Mouse (Mus musculus) cerebral cortex, adult 2 months (tissue): ENCODE data around the gene Spag7.

Source experiments
- WGBS: fragments of 180-500 bp; shearing (Covaris S2); methylation state at CpG from one replicate; pipeline ENCODE4 v1.1.7; 2018; 5-methylcytosine and 5-hydroxymethylcytosine counted together

The Spag7 gene

DNA sequence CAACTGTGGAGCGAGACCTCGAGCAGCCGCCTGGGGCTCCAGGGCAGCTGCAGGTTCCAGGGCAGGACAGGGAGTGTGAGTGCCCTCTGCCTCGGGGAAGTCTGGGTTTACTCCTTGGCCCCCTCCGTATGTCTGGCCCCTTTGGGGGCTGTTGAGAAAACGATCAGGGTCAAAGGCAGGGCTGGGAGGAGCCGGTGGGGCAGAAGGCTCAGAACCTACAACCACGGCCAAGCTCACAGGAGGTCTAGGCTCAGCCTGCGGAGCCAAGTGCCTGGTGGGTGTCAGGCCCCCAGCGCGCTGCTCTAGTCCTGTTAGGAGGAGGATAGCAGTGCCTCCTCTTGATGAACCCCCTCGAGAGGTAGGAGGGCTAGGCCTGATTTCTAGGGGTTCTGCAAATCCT is 12.0 kb upstream of the Spag7 start:
- 76% methylated on average over 12 of the region's 12 CpGs for WGBS

- 86% methylated on average over 8 of the region's 8 CpGs for WGBS
Observed at GRCm38 (mm10) chr11:70679894-70680293, 10.7 kb upstream of the Spag7 start.

- 93% methylated on average over 8 of the region's 8 CpGs for WGBS
Observed at GRCm38 (mm10) chr11:70679361-70679760, 10.1 kb upstream of the Spag7 start.

GRCm38 (mm10) chr11:70678576-70678975 is 9.4 kb upstream of the Spag7 start:
- WGBS: 93% methylated on average over 2 of the region's 2 CpGs

DNA sequence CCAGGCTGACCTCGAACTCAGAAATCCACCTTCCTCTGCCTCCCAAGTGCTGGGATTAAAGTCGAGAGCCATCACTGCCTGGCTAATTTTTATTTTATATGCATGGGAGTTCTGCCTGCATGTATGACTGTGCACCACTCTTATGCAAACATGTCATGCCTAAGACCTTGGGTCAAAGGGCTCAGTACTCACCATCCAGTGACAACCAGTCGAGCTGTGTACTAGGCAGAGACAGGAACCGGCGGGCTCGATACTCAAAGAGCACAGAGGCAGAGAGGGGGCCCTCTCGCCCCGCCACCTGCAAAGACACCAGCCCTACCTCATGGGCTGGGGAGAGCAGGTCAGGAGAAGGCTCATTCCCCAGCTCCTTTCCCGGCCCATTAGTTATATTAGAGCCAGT is 8.9 kb upstream of the Spag7 start:
- 87% methylated on average over 9 of the region's 9 CpGs for WGBS

GRCm38 (mm10) chr11:70674501-70674900 is 5.3 kb upstream of the Spag7 start:
- 62% methylated on average over 11 of the region's 11 CpGs for WGBS

DNA sequence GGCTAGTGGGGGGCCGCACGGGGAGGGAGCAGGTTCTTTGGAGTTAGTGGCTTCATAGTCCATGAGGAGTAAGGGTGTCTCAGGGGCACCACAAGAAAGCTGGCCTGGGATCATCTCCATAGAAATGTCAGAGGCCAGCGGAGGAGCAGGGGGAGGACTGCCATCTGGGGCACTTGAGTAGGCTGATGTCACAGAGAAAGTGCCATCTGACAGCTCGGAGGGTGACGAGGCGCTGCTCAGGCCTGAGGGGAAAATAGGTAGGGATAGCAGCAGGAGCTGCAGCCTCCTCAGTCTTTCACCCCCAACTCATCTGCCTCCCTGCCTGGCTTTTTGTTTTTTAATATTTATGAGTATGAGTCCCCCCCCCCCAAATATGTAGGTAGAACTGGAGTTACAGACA is 4.8 kb upstream of the Spag7 start:
- WGBS: 63% methylated on average over 6 of the region's 6 CpGs

- 81% methylated on average over 16 of the region's 16 CpGs for WGBS
Observed at GRCm38 (mm10) chr11:70671333-70672047, 2.3 kb upstream of the Spag7 start.

GRCm38 (mm10) chr11:70670483-70670882 is 1.3 kb upstream of the Spag7 start:
- 30% methylated on average over 14 of the region's 14 CpGs for WGBS

DNA sequence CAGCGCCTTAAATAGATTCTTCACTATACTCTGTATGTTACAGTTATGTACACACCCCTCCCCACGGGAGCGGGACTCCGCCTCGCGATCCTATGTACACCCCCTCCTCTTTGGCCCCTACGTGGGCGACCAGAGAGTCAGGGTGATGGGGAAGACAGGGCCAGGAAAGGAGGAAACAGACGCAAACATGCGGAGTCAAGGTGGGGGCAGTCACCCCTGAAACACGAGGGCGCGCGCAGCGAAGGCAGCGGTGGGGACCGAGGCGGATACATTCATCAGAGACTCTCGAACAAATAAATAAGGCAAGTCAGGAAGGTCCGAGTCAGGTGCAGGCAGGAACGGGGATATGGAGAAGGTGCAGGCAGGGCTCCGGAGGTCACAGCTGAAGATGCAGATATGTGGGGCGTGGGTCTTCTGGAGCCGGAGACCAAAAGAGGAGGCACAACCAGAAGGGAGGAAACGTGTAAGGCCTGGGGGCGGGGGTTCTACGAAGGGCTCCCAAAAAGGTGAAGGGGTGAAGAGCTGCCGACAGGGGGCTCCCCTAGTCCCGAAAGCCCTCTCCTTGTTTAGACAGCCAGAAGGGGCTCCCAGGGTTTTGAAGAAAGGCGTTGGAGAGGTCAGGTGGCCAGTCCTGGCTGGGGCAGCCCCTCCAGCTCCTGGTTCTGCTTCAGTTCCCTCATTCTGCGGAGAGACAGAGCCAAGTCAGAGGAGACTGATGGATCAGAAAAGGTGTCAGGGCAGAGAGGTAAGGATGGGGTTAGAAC is 548 bp upstream of the Spag7 start:
- under 1% methylated on average over 31 of the region's 31 CpGs for WGBS

DNA sequence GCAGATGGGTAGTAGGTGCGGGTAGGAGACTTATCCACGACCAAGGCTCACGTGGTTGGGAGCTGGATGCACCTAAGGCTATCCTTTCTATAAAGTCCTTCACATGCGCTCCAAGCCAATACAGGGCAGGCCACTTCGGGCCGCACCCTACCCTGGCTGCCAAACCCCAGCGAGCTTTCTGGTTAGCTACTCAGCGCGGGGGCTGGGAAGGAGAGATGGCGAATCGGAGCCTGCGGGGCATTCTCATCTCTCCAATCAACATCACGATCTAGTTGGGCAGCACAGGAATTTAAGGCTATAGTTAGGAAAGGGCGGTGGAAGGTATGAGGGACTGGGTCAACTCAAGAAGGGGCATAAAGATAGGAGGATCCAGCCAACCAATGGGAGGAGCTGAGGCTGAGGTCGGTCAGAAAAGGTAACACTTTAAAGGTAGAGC is 863 bp downstream of the Spag7 start:
- WGBS: under 1% methylated on average over 15 of the region's 15 CpGs

GRCm38 (mm10) chr11:70667271-70668150 is 1.7 kb downstream of the Spag7 start:
- WGBS: 55% methylated on average over 14 of the region's 14 CpGs

- WGBS: 93% methylated on average over 8 of the region's 8 CpGs
Observed at GRCm38 (mm10) chr11:70666687-70667086, 2.5 kb downstream of the Spag7 start.

DNA sequence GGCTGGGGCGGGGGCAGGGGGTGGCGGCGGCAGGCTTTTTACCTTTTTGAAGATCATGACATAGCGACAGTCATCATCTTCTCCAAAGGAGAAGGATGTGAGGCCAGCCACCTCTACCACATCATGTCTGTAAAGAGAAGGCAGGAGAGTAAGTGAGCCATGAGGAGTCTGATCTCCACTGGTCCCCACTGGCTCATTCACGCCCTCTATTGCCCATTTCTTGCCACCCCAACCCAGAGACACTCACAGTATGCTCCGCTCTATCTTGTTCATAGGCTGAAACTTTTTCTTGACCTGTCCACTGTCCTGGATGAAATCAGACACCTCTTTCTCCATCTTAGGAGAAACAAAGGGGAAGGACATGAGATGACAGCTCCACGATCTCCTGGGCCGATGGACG is 4.5 kb downstream of the Spag7 start:
- 93% methylated on average over 9 of the region's 9 CpGs for WGBS

- WGBS: 79% methylated on average over 6 of the region's 6 CpGs
Observed at GRCm38 (mm10) chr11:70663957-70664356, 5.3 kb downstream of the Spag7 start.

GRCm38 (mm10) chr11:70663101-70663500 is 6.1 kb downstream of the Spag7 start:
- 88% methylated on average over 8 of the region's 8 CpGs for WGBS

- WGBS: 90% methylated on average over 8 of the region's 8 CpGs
Observed at GRCm38 (mm10) chr11:70660571-70660970, 8.6 kb downstream of the Spag7 start.

DNA sequence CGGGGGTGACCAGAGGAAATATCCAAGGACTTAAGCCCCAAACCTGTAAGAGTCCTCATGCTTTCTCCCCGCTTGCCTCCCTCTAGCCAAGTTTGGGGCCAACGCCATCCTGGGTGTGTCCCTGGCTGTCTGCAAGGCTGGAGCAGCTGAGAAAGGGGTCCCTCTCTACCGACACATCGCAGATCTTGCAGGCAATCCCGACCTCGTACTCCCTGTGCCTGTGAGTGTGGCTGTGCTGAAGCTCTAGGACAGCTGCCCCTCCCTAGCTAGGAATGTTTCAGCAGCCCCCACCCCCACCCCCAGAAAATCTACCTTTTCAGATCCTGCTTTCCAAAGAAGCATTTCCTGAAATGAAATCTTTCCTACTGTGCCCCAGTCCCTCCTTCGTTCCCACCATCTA is 10.3 kb downstream of the Spag7 start:
- 77% methylated on average over 8 of the region's 8 CpGs for WGBS

- 92% methylated on average over 5 of the region's 5 CpGs for WGBS
Observed at GRCm38 (mm10) chr11:70658521-70658920, 10.7 kb downstream of the Spag7 start.

DNA sequence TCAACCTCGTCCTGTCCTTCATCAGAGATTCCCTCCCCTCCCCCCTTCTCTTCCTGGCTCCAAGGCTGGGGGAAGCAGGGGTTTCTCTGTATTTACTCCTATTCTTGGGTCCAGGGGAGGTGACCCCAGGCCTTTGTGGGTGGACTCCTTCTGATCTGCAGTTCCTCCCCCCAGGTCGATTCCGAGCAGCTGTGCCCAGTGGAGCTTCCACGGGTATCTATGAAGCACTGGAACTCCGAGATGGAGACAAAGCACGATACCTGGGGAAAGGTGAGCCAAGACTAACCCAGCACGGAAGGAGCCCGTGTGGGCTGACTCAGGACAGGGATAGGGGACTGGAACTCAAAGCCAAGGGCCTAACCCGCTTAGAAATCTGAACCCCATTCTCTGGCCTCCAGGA is 11.2 kb downstream of the Spag7 start:
- WGBS: 73% methylated on average over 9 of the region's 9 CpGs

DNA sequence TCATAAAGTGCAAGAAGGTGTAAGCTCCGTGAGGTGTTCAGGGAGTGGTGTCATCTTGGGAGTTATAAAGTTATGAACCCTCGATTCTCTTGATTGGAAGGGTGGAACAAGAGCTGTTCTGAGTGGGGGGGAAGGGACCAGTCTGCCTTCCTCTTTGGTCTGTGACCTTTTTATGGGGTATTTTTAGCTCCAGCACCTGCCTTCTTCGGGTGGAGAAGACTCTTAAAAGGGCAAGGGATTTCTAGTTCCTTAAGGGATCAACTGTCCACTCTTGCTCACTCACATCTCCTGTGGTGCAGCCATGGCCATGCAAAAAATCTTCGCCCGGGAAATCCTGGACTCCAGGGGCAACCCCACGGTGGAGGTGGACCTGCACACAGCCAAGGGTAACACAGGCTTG is 11.6 kb downstream of the Spag7 start:
- WGBS: 67% methylated on average over 6 of the region's 6 CpGs

- WGBS: 52% methylated on average over 3 of the region's 3 CpGs
Observed at GRCm38 (mm10) chr11:70656964-70657363, 12.3 kb downstream of the Spag7 start, which contains the start of gene Eno3. Eno3 (plus strand) TSS chr11:70657202.
